Mouse (Mus musculus): ENCODE measurements at regions not wholly inside any gene's neighbourhood (a gene's known extent, or its start where the extent isn't known, plus 50 kb on each side); places are given as distances from the start of the nearest gene placed in this dataset.

- peaks cover 6% of the 10 kb centered on the region; the same call in 1 of the 2 replicates for H3K4me1 ChIP-seq (ENCODE audit: control insufficient read depth, insufficient read depth, insufficient read length, low read length)
These were observed 164.4 kb upstream of the Dyrk2 start for GRCm38 (mm10) chr10:119034396-119034795.

GRCm38 (mm10) chr10:119031282-119032275 is 161.6 kb upstream of the Dyrk2 start:
- Histone ChIP-seq H3K27me3 (ENCODE audit: control insufficient read depth, insufficient read depth, low read length) (no peaks in the 10 kb centered on the region), H3K4me1 (ENCODE audit: control insufficient read depth, insufficient read depth, insufficient read length, low read length) (peaks cover 6% of the 10 kb centered on the region; the same call in 1 of the 2 replicates), H3K36me3 (ENCODE audit: control insufficient read depth, insufficient read depth, low read length) (no peaks in the 10 kb centered on the region), H3K27ac (ENCODE audit: insufficient read depth, low read depth, low read length) (no peak overlapping the region), H3K4me3 (ENCODE audit: low read depth, low read length) (no peak overlapping the region)
- 80% methylated on average over 16 of the region's 16 CpGs for WGBS
- no peak for TF ChIP-seq CTCF (IDR thresholded peaks at IDR 0.05; ENCODE audit: extremely low read depth, insufficient read length, insufficient replicate concordance, low read depth, low read length)

More at GRCm38 (mm10) chr10:119034396-119034795, 164.4 kb upstream of the Dyrk2 start:
- TF ChIP-seq POLR2A (IDR thresholded peaks at IDR 0.05; ENCODE audit: low read depth, low read length) (no peak), CTCF (IDR thresholded peaks at IDR 0.05; ENCODE audit: extremely low read depth, insufficient read length, insufficient replicate concordance, low read depth, low read length) (no peak)
- Histone ChIP-seq H3K36me3 (ENCODE audit: control insufficient read depth, insufficient read depth, low read length) (no peaks in the 10 kb centered on the region), H3K4me3 (ENCODE audit: low read depth, low read length) (no peak overlapping the region), H3K27ac (ENCODE audit: insufficient read depth, low read depth, low read length) (no peak overlapping the region), H3K27me3 (ENCODE audit: control insufficient read depth, insufficient read depth, low read length) (no peaks in the 10 kb centered on the region)
- WGBS = 54% methylated on average over 4 of the region's 4 CpGs

- WGBS = 67% methylated on average over 3 of the region's 3 CpGs
- no peaks in the 10 kb centered on the region for H3K27me3 ChIP-seq (ENCODE audit: control insufficient read depth, insufficient read depth, low read length)
- TF ChIP-seq CTCF (IDR thresholded peaks at IDR 0.05; ENCODE audit: extremely low read depth, insufficient read length, insufficient replicate concordance, low read depth, low read length) (no peak), POLR2A (IDR thresholded peaks at IDR 0.05; ENCODE audit: low read depth, low read length) (no peak)
- H3K4me3 ChIP-seq (ENCODE audit: low read depth, low read length) = no peak overlapping the region
- no peaks in the 10 kb centered on the region for H3K36me3 ChIP-seq (ENCODE audit: control insufficient read depth, insufficient read depth, low read length)
- no peak overlapping the region for H3K27ac ChIP-seq (ENCODE audit: insufficient read depth, low read depth, low read length)
- H3K4me1 ChIP-seq (ENCODE audit: control insufficient read depth, insufficient read depth, insufficient read length, low read length) = peaks cover 9% of the 10 kb centered on the region; the same call in 1 of the 2 replicates
These were observed 158.6 kb upstream of the Dyrk2 start for GRCm38 (mm10) chr10:119028480-119029137.

GRCm38 (mm10) chr10:119027241-119027901 is 157.4 kb upstream of the Dyrk2 start:
- WGBS = 64% methylated on average over 6 of the region's 6 CpGs
- Histone ChIP-seq H3K36me3 (ENCODE audit: control insufficient read depth, insufficient read depth, low read length) (no peaks in the 10 kb centered on the region), H3K4me3 (ENCODE audit: low read depth, low read length) (no peak overlapping the region), H3K4me1 (ENCODE audit: control insufficient read depth, insufficient read depth, insufficient read length, low read length) (peaks cover 9% of the 10 kb centered on the region; the same call in 1 of the 2 replicates), H3K27me3 (ENCODE audit: control insufficient read depth, insufficient read depth, low read length) (no peaks in the 10 kb centered on the region), H3K27ac (ENCODE audit: insufficient read depth, low read depth, low read length) (no peak overlapping the region)
- no peak for TF ChIP-seq CTCF (IDR thresholded peaks at IDR 0.05; ENCODE audit: extremely low read depth, insufficient read length, insufficient replicate concordance, low read depth, low read length)
- TF ChIP-seq POLR2A (IDR thresholded peaks at IDR 0.05; ENCODE audit: low read depth, low read length) = no peak

- Histone ChIP-seq H3K27ac (ENCODE audit: insufficient read depth, low read depth, low read length) (no peak overlapping the region), H3K4me3 (ENCODE audit: low read depth, low read length) (no peak overlapping the region), H3K36me3 (ENCODE audit: control insufficient read depth, insufficient read depth, low read length) (no peaks in the 10 kb centered on the region), H3K27me3 (ENCODE audit: control insufficient read depth, insufficient read depth, low read length) (no peaks in the 10 kb centered on the region), H3K4me1 (ENCODE audit: control insufficient read depth, insufficient read depth, insufficient read length, low read length) (peaks cover 9% of the 10 kb centered on the region; the same call in 1 of the 2 replicates)
- 69% methylated on average over 4 of the region's 4 CpGs for WGBS
- TF ChIP-seq POLR2A (IDR thresholded peaks at IDR 0.05; ENCODE audit: low read depth, low read length) (no peak), CTCF (IDR thresholded peaks at IDR 0.05; ENCODE audit: extremely low read depth, insufficient read length, insufficient replicate concordance, low read depth, low read length) (no peak)
These were observed 156.3 kb upstream of the Dyrk2 start for GRCm38 (mm10) chr10:119026291-119026690.

- Histone ChIP-seq H3K4me3 (ENCODE audit: low read depth, low read length) (no peak overlapping the region), H3K27ac (ENCODE audit: insufficient read depth, low read depth, low read length) (peak overlapping the region; percentile 76), H3K27me3 (ENCODE audit: control insufficient read depth, insufficient read depth, low read length) (no peaks in the 10 kb centered on the region), H3K4me1 (ENCODE audit: control insufficient read depth, insufficient read depth, insufficient read length, low read length) (peaks cover 9% of the 10 kb centered on the region; the same call in 1 of the 2 replicates), H3K36me3 (ENCODE audit: control insufficient read depth, insufficient read depth, low read length) (no peaks in the 10 kb centered on the region)
- TF ChIP-seq POLR2A (IDR thresholded peaks at IDR 0.05; ENCODE audit: low read depth, low read length) = no peak
- TF ChIP-seq CTCF (IDR thresholded peaks at IDR 0.05; ENCODE audit: extremely low read depth, insufficient read length, insufficient replicate concordance, low read depth, low read length) = no peak
- WGBS = 14% methylated on average over 9 of the region's 9 CpGs
These were observed 154.4 kb upstream of the Dyrk2 start for GRCm38 (mm10) chr10:119024425-119024824.
